Mouse (Mus musculus): Measurements from ENCODE around the gene Olfm1.

DNA sequence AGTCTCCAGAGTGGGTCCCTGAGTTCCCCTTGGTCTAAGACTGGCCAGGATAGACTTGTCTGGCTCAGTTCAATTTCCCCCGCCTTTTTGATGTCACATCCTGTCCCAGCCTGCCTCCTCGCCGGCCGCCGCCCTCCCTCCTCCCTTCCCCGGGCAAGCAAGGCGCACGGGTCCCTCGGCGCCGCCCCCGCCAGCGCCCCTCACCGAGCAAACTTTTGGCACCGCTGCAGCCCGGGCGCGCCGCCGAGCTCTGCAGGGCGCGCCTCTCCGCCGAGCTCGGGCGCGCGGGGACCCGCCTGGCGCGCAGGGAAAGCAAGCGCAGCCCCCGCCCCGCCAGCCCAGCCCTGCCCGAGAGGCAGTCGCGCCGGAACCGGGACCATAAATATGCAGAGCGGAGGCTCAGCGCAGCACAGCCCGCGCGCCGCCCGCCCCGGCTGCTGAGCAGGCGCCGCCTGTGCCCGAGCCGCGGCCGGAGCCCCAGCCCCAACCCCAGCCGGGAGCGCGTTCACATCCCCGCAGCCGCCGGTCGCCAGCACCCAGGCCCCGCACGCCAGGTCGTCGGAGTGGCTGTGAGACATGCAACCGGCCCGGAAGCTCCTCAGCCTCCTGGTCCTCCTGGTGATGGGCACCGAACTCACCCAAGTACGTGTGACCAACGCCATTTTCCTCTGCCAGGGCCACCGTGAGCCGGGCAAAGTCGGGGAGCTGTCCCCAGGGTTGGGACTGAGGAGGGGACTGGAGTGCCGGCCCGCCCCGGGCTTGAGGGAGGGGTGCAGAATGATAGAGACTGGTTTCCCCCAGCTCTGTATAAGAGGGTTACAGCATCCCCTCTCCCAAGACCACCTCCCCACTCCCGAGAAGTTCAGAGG lies at the start of gene Olfm1:
- TF ChIP-seq CTCF (IDR thresholded peaks at IDR 0.05; ENCODE audit: insufficient read depth, low read depth, low read length) (no peak), POLR2A (IDR thresholded peaks at IDR 0.05; ENCODE audit: insufficient read depth, low read depth, low read length) (peak; percentile 46; the same call in 1 of the 2 replicates)
